Mouse (Mus musculus): Measurements from ENCODE around the gene Gm20807.
"Not testable (repeated sequence)": the region's sequence is repeated elsewhere in the genome, so short reads cannot be mapped to it uniquely, and the experiment has no call there.

The Gm20807 gene

GRCm38 (mm10) chrY:13042591-13042990, at the start of gene Gm20807:
Gene Gm20807, plus strand, starts transcription at chrY:13042891.
- not testable (repeated sequence) for DNase-seq
